Mouse (Mus musculus) forebrain, embryonic 10.5 days (tissue): ENCODE measurements around the gene Mgll. TPM values are rescaled to one million over a fixed set of nuclear protein-coding genes. Genes with fewer than 3 reads are reported as not detected.
A peak's percentile ranks its signal among the peaks of the same experiment; 100 is the strongest.

Source experiments
- DNase-seq: peaks from one replicate; pipeline ENCODE4 v3.0.0-alpha.2; 2017; ENCODE audit warnings: low spot score; ENCODE audit errors: extremely low spot score
- H3K27ac ChIP-seq: fragments of 300-500 bp; sonication (generic); 2 replicates; pipeline ENCODE4 v1.5.1; 2016; ENCODE audit warnings: mild to moderate bottlenecking
- H3K27me3 ChIP-seq: fragments of 300-500 bp; sonication (generic); 2 replicates; pipeline ENCODE4 v1.6.1; 2016; ENCODE audit warnings: mild to moderate bottlenecking; ENCODE audit not compliant: poor library complexity, severe bottlenecking
- H3K36me3 ChIP-seq: fragments of 300-500 bp; sonication (generic); replicated peaks from 2 replicates; pipeline ENCODE4 v1.6.1; 2016; ENCODE audit warnings: mild to moderate bottlenecking, moderate library complexity
- H3K4me1 ChIP-seq: fragments of 300-500 bp; sonication (generic); 2 replicates; pipeline ENCODE4 v1.6.1; 2016
- H3K4me3 ChIP-seq: fragments of 300-500 bp; sonication (generic); 2 replicates; pipeline ENCODE4 v1.5.1; 2016; ENCODE audit warnings: mild to moderate bottlenecking, moderate library complexity
- H3K9me3 ChIP-seq: fragments of 300-500 bp; sonication (generic); 2 replicates; pipeline ENCODE4 v1.6.1; 2016; ENCODE audit warnings: mild to moderate bottlenecking, moderate library complexity
- WGBS: fragments of 180-500 bp; shearing (Covaris S2); methylation state at CpG from one replicate; pipeline ENCODE4 v1.1.7; 2016; 5-methylcytosine and 5-hydroxymethylcytosine counted together
- polyA plus RNA-seq: library from polyadenylated mRNA; unstranded; fragments of >200 nt; fragmentation: Nextera tagmentation; extraction: Ambion mirVana; gene quantifications from 2 replicates; pipeline ENCODE4 v1.2.1, GENCODE M21; 2016

Mgll gene
- polyA plus RNA-seq, 1 experiment from 2014 or later: 5.8 TPM

GRCm38 (mm10) chr6:88758568-88759522 is 34.6 kb downstream of the Mgll start:
- no peaks in the 10 kb centered on the region for H3K9me3 ChIP-seq
- DNase-seq: no peak
- H3K4me3 ChIP-seq: no peak overlapping the region
- WGBS: 87% methylated on average over 10 of the region's 10 CpGs
- H3K27me3 ChIP-seq: no peaks in the 10 kb centered on the region
- peaks cover 27% of the 10 kb centered on the region for H3K4me1 ChIP-seq
- no peaks in the 10 kb centered on the region for H3K36me3 ChIP-seq
- no peak overlapping the region for H3K27ac ChIP-seq

DNA sequence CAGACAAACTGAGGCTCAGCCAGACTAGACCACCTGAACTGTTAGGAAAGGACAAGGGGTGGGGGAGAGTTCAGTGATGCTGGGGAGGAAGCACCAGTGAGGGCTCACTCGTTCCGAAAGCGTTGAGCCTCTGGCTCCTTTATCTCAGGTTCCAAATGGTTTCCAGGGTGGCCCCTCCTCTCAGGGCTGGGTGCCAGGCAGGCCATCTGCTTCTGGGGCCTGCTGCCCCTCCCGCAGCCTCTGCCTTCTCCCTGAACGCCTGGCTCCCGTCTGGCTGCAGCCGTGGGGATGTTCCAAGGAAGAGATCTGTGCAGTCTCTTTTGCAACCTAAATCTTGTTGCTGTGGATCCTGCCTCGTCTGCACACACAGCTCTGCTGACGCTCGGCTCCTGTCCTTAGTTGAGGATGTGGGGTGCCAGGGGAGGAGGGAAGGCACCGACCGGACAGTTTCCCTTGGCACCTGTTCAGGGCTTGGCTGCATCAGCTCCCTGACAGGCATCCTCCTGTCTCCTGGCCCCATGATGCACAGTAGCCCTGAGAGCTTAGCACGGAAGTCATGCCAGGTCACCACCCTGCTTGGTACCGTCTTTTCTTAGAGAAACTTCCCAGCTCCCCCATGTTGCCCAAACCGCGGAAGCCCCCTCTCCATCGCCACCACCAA is 35.7 kb downstream of the Mgll start:
- WGBS: 80% methylated on average over 17 of the region's 17 CpGs
- no peak for DNase-seq
- peaks cover 27% of the 10 kb centered on the region for H3K4me1 ChIP-seq
- no peak overlapping the region for H3K4me3 ChIP-seq
- H3K9me3 ChIP-seq: no peaks in the 10 kb centered on the region
- H3K36me3 ChIP-seq: no peaks in the 10 kb centered on the region
- no peaks in the 10 kb centered on the region for H3K27me3 ChIP-seq
- H3K27ac ChIP-seq: peak overlapping the region; percentile 42; the same call in 1 of the 2 replicates

GRCm38 (mm10) chr6:88760935-88761635 is 36.9 kb downstream of the Mgll start:
- H3K9me3 ChIP-seq: no peaks in the 10 kb centered on the region
- no peak for DNase-seq
- WGBS: 75% methylated on average over 17 of the region's 17 CpGs
- H3K4me3 ChIP-seq: no peak overlapping the region
- H3K36me3 ChIP-seq: no peaks in the 10 kb centered on the region
- H3K27ac ChIP-seq: 0 out of 2 replicates have a peak overlapping the region, but pooled peaks have one; percentile 26
- H3K4me1 ChIP-seq: peaks cover 27% of the 10 kb centered on the region
- H3K27me3 ChIP-seq: no peaks in the 10 kb centered on the region

- no peak for DNase-seq
- Histone ChIP-seq H3K27me3 (no peaks in the 10 kb centered on the region), H3K4me1 (peaks cover 32% of the 10 kb centered on the region), H3K9me3 (no peaks in the 10 kb centered on the region), H3K27ac (peak overlapping the region; percentile 8; the same call in 1 of the 2 replicates), H3K36me3 (no peaks in the 10 kb centered on the region), H3K4me3 (no peak overlapping the region)
- 83% methylated on average over 17 of the region's 17 CpGs for WGBS
These were observed 37.6 kb downstream of the Mgll start for GRCm38 (mm10) chr6:88761684-88762439.

DNA sequence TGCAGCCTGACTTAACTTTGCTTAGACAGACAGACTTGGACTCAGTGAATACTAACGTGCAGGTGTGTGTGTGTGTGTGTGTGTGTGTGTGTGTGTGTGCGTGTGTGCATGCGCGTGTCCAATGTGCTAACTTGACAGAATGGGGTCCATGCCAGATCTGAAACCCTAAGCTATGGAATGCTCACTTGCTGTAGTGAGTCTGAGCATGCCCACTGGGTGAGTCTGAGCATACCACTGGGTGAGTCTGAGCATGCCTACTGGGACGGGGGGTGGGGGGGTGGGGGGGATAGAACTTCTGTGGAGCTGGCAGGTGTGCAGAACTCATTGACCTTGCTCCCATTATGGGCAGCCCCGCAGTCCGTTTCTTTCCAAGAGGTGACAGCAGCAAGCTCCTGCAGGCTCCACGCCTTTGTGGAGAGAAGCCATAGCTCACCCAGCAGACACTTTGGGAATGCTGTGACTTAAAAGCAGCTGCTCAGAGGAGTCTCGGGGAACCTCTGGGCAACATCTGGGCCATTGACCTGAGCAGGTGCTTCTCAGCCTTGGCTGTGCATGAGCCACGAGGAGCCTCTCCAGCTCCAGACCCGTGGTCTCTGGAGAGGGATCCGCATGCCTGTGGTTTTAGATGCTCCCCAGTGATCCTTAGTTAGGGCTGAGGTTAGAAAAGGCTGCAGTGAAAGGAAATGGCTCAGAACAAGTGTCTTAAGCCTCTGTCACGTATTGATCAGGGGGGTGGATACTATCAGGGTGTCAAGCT is 38.4 kb downstream of the Mgll start:
- H3K27me3 ChIP-seq: no peaks in the 10 kb centered on the region
- H3K36me3 ChIP-seq: no peaks in the 10 kb centered on the region
- no peak for DNase-seq
- no peak overlapping the region for H3K4me3 ChIP-seq
- H3K4me1 ChIP-seq: peaks cover 35% of the 10 kb centered on the region
- no peaks in the 10 kb centered on the region for H3K9me3 ChIP-seq
- WGBS: 79% methylated on average over 13 of the region's 13 CpGs
- H3K27ac ChIP-seq: no peak overlapping the region

- Histone ChIP-seq H3K27ac (no peak overlapping the region), H3K4me1 (peaks cover 35% of the 10 kb centered on the region), H3K9me3 (no peaks in the 10 kb centered on the region), H3K4me3 (no peak overlapping the region), H3K36me3 (no peaks in the 10 kb centered on the region), H3K27me3 (no peaks in the 10 kb centered on the region)
- 88% methylated on average over 3 of the region's 3 CpGs for WGBS
- no peak for DNase-seq
These were observed 39.4 kb downstream of the Mgll start for GRCm38 (mm10) chr6:88763518-88764077.

DNA sequence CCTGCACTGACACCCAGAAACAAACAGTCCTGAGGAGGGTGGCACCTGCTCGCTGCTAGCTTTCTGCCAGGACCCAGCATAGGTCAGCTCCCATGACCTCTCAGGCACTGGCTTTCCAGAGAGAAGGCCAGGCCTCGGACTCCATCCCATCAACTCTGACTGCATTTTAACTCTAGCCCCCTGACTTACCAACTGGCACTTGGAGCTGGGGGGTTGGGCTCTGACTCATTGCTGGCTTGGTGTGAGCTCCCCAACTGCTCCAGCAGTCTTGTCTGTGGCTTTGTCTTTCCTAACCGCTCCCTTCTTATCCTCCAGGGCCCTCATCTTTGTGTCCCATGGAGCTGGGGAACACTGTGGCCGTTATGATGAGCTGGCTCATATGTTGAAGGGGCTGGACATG is 40.1 kb downstream of the Mgll start:
- no peaks in the 10 kb centered on the region for H3K9me3 ChIP-seq
- no peak for DNase-seq
- peaks cover 39% of the 10 kb centered on the region for H3K4me1 ChIP-seq
- 0 out of 2 replicates have a peak overlapping the region, but pooled peaks have one; percentile 13 for H3K27ac ChIP-seq
- 71% methylated on average over 4 of the region's 4 CpGs for WGBS
- H3K4me3 ChIP-seq: no peak overlapping the region
- H3K36me3 ChIP-seq: no peaks in the 10 kb centered on the region
- no peaks in the 10 kb centered on the region for H3K27me3 ChIP-seq

DNA sequence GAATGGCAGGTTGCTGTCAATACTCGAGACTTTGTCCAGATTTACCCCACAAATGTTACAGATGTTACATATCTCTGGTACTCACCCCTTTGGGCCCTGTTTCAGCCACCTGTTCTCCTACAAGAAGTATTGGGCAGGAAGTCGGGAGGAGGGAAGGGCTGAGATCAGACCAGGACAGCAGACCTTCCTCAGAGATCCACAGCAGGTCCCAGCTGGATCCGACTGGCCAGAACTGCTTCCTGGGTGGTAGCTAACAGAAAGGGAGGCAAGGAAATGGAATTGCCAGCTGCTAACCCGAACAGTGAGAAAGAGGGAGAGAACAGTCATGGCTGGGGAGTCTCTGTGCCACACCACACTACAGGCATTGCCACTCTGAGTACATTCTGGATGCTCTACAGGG is 43.5 kb downstream of the Mgll start:
- Histone ChIP-seq H3K27ac (no peak overlapping the region), H3K4me1 (peaks cover 18% of the 10 kb centered on the region; the same call in 1 of the 2 replicates), H3K9me3 (no peaks in the 10 kb centered on the region), H3K27me3 (no peaks in the 10 kb centered on the region), H3K36me3 (no peaks in the 10 kb centered on the region), H3K4me3 (no peak overlapping the region)
- 75% methylated on average over 4 of the region's 4 CpGs for WGBS
- no peak for DNase-seq

- DNase-seq: no peak
- Histone ChIP-seq H3K36me3 (no peaks in the 10 kb centered on the region), H3K9me3 (no peaks in the 10 kb centered on the region), H3K4me1 (peaks cover 23% of the 10 kb centered on the region), H3K27ac (no peak overlapping the region), H3K4me3 (no peak overlapping the region), H3K27me3 (no peaks in the 10 kb centered on the region)
- 92% methylated on average over 6 of the region's 6 CpGs for WGBS
These were observed 45.5 kb downstream of the Mgll start for GRCm38 (mm10) chr6:88769723-88770122.

GRCm38 (mm10) chr6:88770300-88770904 is 46.2 kb downstream of the Mgll start:
- Histone ChIP-seq H3K27me3 (0 out of 2 replicates have a peak, but pooled peaks cover 4% of the 10 kb centered on the region), H3K9me3 (no peaks in the 10 kb centered on the region), H3K4me3 (no peak overlapping the region), H3K27ac (no peak overlapping the region), H3K36me3 (no peaks in the 10 kb centered on the region), H3K4me1 (peaks cover 30% of the 10 kb centered on the region)
- DNase-seq: no peak
- 93% methylated on average over 17 of the region's 17 CpGs for WGBS

DNA sequence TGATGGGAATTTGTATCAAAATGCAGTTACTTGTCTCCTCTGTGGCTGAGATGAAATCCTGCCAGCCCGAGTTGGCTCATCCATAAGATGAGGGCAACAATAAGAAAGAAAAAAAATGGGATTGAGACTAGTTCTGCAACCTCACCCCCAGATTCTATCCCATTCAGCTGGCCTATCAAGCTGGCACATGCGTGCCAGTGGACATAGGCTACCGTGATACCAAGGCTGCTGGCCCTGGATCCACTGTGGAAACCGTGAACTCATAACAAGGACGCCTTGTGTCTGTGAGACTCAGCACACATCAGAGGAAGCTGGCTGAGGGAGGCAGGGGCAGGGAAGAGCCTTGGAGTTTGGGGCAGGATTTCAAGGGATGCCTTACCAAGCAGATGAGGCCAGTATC is 46.8 kb downstream of the Mgll start:
- H3K27me3 ChIP-seq: 0 out of 2 replicates have a peak, but pooled peaks cover 4% of the 10 kb centered on the region
- H3K27ac ChIP-seq: no peak overlapping the region
- 90% methylated on average over 5 of the region's 5 CpGs for WGBS
- H3K36me3 ChIP-seq: no peaks in the 10 kb centered on the region
- no peak overlapping the region for H3K4me3 ChIP-seq
- H3K4me1 ChIP-seq: peaks cover 34% of the 10 kb centered on the region
- DNase-seq: no peak
- no peaks in the 10 kb centered on the region for H3K9me3 ChIP-seq
